Mouse (Mus musculus) embryo, embryonic 10.5 days (tissue): ENCODE data around the gene Abi3bp.

Experiments used
- DNase-seq: peaks from one replicate; pipeline ENCODE4 v3.0.0-alpha.2; 2015; ENCODE audit warnings: low spot score

Abi3bp gene

DNA sequence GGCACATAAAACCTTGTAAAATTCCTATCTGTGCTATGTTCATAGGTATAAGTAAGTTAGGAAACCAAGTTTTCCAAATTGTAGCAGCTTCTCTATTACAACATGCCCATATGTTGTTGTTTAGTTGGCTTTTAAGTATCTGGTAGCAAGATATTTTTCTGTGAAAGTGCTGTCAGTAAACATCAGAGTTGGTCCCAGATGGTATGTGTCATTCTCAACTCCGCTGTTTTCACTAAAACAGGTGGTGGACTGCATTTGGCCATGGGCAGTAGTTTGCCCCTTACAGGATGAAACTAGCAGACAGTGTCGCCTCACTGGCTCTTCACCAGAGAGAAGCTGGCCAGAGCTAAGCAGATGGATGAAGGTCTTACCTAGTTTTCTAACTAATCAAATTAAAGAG, 26.3 kb downstream of the Abi3bp start:
- no peak for DNase-seq

DNA sequence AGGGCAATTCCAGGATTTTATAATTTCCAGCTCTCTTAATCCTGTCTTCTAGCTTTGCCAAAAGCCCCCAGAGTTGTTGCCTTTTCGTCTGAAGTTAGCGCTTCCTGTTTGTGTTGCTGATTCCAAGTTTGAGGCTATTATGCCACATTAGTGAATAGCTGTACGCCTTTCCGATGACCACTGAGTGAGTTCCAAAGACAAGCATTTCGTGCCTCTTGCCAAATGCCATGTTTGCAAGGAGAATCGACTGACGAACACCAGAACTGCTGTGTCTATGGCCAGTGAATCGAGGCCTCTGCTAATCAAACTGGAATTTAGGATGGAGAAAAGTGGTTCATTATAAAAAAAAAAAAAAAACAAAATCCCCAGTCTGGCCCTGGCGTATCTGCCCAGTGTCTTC, 40.3 kb downstream of the Abi3bp start:
- no peak for DNase-seq

- peak; percentile 34 for DNase-seq
Measured at GRCm38 (mm10) chr16:56524359-56524758, 46.7 kb downstream of the Abi3bp start.

DNA sequence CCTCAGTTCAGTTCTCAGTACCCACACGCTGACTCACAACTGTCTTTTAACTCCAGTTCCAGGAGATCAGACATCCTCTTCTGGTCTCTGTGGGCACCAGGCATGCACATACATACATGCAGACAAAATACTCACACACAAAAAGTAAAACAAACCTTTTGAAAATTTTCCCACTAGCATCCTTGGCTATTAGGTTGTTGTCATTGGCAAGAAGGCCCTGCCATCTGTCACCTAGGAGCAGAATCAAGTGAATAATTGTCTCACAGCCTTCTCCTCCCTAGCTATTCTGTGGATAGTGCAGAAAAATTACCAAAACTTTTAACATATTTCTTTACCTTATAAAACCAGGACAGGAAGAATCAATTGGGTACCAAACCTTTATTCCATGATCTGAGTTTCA, 48.8 kb downstream of the Abi3bp start:
- DNase-seq, result no peak

DNA sequence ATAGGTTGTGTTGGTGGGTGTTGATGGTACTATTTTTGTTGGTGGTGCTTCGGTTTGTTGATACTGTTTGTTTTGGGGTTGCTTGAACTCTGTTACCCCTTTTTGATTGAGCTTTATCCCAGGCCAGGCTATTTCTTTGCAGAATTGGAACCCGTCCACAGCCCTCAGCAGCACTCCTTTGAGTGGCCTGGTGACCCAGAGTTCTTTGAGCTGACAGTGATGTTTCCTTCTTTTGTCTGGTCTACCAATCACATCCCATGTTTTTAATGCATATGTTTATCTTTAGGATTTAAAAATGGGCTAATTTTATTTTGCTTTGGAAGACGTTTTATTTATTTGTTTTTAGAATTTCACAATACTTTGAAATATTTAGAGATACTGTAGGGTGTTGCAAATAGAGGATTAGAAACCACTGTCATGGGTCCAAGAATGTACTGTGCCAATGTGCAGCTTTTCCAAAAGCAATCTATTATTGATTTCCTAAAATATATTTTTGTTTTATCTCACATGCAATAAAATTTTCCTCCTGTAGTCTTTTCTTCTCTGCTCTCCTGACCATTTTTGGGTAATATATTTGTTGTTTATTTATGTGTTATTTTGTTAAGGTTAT, 50.5 kb downstream of the Abi3bp start:
- no peak for DNase-seq

DNA sequence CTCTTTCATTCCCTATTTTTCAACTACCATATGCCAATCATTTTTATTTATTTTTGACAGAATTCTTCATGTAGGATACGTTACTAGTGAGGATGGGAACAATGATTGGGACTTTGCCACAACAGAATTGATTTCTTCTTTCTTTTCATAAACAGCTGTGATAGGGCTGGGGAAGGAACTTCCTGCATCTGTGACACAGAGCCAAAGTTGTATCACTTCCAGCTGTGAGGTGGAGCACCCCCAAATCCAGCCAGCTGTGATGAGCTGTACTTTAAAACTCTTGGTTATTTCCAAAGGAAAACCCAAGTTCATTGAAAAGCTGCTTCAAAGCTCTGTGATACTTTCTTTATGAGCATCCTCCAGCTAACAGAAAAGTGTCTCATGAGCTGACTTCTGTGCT, 101.9 kb downstream of the Abi3bp start:
- no peak for DNase-seq

GRCm38 (mm10) chr16:56593581-56593980, 115.9 kb downstream of the Abi3bp start:
- DNase-seq, result no peak

- DNase-seq, result no peak
Measured at GRCm38 (mm10) chr16:56594866-56595265, 117.2 kb downstream of the Abi3bp start.

- no peak for DNase-seq
Measured at GRCm38 (mm10) chr16:56598427-56598826, 120.7 kb downstream of the Abi3bp start.

DNA sequence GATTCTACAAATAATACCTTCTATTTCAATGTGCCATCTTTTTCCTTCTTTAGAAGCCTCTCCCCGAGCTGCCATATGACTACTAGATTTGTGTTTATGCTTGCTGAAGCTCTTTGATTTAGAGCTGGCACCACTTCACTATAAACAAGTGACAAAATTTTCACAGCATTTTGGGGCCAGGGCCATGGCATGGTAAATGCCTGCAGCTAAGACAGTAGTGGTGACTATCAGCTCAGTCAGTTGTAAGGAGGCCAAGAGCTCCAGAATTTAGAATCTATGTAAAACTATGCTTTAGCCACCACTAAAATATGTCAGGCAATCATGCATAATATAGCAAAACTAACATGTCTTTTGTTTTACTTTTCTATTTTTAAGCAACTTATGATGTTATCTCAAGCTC, 124.7 kb downstream of the Abi3bp start:
- DNase-seq, result no peak

DNA sequence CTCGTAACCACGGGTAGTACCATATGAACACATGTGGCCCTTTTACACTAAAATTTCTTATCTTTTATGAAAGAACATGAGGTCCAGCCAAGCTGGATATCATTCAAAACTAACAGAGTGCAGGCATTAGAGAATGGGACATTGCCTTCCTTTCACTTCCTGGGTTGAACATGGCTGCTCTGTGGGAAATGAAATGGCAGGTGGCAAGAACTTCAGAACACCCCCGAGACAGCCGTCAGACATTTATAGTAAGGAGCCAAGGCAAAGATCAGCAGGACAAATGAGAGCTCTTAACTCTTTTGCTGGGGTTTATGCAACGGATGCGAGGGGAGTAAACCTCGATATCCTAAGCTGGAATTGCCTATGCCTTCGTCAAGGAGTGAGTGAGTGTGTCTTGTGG, 132.9 kb downstream of the Abi3bp start:
- DNase-seq, result no peak

GRCm38 (mm10) chr16:56611096-56611867, 133.6 kb downstream of the Abi3bp start:
- peak; percentile 18 for DNase-seq

DNA sequence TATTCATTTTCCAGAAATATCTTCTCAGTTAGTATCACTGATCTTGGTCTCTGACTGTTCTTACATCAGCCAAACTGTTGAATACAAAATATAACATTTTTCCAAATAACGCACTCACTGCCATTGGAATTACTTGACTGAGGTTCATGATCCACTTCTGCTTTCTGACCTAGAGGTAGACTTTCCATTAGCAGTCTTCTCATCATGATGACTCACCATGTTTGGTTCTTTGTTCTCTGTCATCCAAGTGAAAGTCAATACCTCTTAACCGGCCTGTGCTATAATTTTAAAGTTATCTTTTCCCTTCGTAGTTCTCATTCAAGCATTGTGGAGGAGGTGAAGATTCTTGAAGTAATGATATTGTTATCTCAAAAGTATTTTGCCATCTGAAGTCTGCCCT, 160.9 kb downstream of the Abi3bp start:
- DNase-seq, result no peak

DNA sequence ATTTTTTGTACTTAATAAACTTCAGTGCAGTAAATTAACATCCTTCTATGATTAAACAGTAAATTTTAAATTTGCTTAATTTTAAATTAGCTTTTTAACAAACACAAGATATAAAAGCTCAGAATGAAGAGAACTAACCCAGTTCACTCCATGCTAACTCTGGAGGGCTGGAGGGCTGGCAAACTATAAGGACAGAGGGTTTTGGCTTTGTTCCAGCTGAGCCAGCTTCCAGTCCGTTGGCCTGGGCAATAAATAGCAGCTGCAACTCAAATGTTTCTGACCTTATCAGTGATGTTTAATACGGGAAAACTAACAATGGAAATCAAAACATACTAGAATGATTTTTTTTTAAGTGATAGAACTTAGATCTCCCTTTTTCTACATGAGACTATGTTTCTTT, 167.6 kb downstream of the Abi3bp start:
- DNase-seq, result no peak

DNA sequence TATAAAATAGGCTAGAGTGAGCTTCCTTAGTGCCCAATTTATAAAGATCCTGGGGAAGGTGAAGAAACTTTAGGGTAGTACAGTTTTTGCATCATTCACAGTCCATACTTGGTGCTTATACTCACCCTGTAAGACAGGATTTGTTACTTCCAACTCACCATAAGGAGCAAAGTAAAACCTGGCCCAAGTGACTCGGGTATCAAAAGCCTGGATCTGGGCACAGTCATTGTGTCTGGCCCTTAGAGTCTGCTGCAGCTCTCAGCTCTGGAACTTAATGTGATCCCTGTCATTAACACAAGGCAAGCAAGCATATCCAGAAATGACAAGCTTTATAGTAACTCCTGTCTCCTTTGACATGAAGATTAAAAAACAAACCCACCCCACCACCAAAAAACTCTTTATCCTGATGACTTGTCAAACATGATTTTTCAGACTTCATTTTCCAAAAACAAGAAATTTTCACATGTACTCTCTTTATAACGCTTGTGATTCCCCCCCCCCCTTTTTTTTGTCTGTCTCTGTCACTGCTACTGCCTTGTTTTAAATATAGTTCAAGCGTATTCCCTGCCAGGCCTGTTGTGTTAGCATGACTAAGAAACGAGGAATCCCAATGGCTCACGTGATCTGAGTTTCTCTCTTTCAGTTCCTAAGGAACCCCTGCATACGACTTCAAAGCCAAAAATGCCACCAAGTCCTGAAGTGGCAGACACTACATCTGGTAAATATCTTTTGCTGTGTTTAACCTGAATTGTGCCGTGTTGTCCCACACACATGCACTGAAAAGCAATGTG, 168.9 kb downstream of the Abi3bp start:
- no peak for DNase-seq

DNA sequence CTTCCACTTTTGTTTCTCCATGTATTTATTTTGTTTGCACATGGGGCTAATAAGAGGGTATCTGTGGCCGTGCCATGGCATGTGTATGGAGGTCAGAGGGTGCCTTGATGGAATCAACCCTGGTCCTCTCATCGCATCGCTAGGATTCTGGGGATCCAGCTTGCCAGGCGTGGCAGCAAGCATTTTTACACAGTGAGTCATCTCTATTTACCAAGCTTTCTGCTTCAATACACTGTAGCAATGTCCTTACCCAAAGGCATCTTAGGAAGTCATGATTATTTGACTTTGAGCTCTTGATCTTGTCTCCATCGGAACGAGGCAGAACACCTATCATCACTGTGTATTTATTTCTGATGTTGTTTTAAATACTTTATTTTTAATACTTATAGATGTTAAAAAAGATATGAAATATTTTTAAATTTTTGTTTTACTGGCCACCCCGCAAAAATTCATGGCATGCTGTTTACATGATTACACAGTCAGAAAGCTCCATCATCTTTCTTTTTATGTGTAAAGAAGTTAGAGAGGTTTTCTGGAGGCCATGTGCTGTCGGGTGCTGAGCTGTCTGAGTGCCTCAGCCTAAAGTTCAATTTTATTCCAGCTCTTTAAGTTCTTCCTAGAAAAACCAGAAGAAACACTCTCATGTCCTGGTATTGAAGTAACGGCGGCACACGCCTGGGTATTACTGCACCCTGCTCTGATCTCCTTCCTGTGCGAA, 177.7 kb downstream of the Abi3bp start:
- DNase-seq, result no peak

DNA sequence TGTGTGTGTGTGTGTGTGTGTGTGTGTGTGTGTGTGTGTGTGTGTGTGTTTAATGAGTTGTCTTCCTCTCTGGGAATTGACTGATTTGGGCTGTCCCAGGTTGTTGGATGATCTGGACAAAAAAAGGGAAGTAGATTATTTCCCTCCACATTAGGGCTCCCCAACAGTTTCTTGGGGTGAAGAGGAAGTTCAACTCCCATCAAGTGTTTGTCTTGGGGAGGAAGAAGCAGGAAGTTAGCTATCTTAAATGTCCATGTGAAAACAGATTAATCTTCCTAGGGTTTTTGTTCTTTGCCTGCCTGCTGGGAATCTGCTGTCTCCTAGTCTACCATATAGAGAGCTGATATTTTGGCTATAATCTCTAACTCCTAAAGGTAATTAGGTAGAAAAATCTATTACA, 181.2 kb downstream of the Abi3bp start:
- DNase-seq, result no peak

DNA sequence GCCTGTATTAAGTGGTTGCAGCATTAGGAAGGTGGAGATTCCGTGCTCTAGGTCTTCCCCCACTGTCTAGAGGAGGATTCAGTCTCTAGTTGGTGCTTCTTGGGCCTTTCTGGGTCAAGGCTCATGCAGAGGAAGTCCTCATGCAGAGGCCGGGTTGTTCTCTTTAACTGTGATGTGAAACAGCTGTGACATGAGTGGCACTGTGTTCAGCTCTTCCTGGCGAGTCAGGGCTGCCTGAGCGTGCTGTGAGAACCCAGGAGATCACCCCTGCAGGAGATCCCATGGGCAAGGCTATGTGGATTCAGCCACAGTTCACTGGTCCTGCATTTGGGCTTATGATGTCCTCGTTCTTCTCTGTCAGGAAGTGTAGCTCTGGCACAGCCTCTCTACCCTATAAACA, 191.8 kb downstream of the Abi3bp start:
- no peak for DNase-seq

GRCm38 (mm10) chr16:56670941-56671340, 193.3 kb downstream of the Abi3bp start:
- DNase-seq, result no peak

DNA sequence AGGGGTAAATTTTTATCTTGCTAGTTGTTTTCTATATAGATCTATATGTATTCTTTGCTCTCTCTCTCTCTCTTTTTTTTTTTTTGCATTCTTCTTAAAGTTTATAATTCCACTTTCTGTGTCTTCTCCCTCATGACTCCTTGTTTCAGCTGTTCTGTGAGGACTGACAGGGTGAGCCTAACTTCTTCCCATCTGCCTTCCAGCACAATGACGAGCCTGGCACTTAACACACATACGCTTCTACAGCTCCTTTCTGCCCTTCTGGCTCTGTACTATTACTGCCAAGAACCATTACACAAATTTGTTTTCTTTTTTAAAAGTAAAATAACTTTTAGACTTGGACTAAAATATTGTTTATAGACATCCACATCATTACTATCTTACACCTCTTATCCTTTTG, 195.7 kb downstream of the Abi3bp start:
- no peak for DNase-seq

DNA sequence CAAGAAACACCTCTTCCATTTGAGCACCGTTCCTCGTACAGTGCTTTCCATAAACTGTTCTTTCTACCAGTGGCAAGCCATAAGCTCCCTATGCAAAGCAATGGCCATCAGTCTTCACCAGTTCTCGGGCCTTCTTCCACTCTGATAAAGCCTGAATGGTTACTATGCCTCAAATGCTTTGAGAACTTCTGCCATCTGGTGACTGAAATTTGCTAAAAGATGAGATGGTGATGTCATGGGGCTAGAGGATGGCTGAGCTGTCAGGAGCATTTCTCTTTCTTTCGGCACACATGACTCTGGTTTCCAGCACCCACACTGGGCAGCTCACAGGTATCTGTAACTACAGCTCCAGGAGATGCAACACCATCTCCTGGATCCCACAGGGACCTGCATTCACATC, 199.5 kb downstream of the Abi3bp start:
- peak; percentile 44 for DNase-seq

DNA sequence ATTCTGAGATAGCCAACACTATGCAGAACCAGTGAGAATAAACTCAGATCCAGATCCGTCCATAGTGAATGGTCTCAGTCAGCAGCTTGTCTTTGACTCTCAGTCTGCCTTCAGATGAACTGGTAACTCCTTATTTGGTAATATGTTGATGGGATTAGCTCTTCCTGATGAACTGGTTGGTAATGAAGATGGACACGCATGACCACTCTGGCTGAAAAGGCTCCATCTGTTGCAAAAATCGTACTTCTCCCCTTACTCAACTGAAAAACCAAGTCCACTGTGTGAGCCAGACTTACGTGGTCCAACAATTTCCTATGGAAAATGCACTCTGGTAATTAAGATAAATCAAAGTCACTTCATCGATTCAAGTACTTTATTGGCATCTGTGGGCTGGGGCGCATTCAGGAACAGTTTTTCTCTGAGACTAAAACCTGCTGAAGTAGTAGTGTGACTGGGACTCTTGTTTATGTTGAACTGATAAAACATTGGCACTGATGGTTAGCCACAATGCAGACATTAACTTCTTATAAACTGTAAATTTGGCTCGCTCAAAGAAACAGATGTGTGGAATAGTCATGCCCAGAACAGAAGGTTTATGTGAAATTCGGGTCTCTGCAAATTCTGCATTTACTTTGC, 203.4 kb downstream of the Abi3bp start:
- DNase-seq, result peak; percentile 7
